Mouse (Mus musculus): ENCODE data around the gene Cdca8. TPM values are rescaled to one million over a fixed set of nuclear protein-coding genes. Genes with fewer than 3 reads are reported as not detected.
"Not testable (repeated sequence)": the region's sequence is repeated elsewhere in the genome, so short reads cannot be mapped to it uniquely, and the experiment has no call there.

The Cdca8 gene
- polyA plus RNA-seq (2014; fragmentation: Nextera tagmentation; extraction: Ambion mirVana), result 190 and 201 TPM in 2 replicates

DNA sequence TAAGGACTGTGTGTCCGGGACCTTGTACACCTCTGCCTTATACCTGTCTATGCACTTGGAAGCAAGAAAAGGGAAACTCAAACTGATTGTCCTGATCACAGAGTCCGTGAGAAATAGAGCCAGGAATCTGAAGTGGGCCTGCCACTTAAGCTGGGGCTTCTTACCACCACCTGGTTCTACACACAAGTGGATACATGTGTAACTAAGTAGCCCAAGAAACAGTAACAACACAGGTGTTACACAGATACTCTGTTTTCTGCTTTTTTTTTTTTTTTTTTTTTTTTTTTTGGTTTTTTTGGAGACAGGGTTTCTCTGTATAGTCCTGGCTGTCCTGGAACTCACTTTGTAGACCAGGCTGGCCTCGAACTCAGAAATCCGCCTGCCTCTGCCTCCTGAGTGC lies at the start of gene Cdca8:
Gene Cdca8, minus strand, starts transcription at position 101 of the 400 bp plus-strand sequence.
- H3K4me2 ChIP-seq; H3K27me3 ChIP-seq (replicated peaks; ENCODE audit: control insufficient read depth, insufficient read depth, low read length); H3K27ac ChIP-seq (ENCODE audit: low read depth, low read length); H3K36me3 ChIP-seq (ENCODE audit: control insufficient read depth, insufficient read depth, low read length); ATAC-seq (replicated peaks; ENCODE audit: low FRiP score); H3K9ac ChIP-seq (ENCODE audit: low read depth, low read length); DNase-seq (ENCODE audit: low spot score); H3K9me3 ChIP-seq (ENCODE audit: control insufficient read depth, low read length): not testable (repeated sequence)
- peak within 1 kb of the TSS; percentile 87; the same call in 1 of the 2 replicates for H3K4me3 ChIP-seq (ENCODE audit: low read depth, low read length)
- H3K4me1 ChIP-seq (replicated peaks; ENCODE audit: control insufficient read depth, insufficient read depth, low read length), result peaks cover 13% of the 10 kb centered on the region
- 94% methylated on average over 4 of the region's 4 CpGs for WGBS

DNA sequence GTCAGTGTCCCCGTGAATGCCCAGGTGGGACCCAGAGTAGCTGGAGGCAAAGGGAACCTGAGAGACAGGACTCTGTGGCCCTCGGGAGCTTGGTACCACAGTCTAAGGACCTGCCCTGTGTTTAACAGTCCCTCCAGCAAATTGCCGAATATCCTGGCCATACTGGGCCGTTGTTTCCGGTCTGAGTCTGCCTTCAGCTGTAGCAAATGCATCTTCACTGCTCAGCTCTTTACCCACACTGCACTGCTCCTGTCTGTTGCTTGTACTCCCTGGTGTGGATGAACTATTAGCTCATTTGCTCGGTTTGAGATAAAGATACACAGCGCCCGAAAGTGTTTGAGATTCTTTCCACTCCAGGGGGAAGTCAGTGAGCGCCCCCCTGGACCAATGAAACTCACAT lies 49.3 kb upstream of the Cdca8 start:
- DNase-seq (ENCODE audit: low spot score), result no peak
- no peaks in the 10 kb centered on the region for H3K36me3 ChIP-seq (ENCODE audit: control insufficient read depth, insufficient read depth, low read length)
- peaks cover 85% of the 10 kb centered on the region for H3K27me3 ChIP-seq (replicated peaks; ENCODE audit: control insufficient read depth, insufficient read depth, low read length)
- no peak overlapping the region for H3K27ac ChIP-seq (ENCODE audit: low read depth, low read length)
- H3K4me2 ChIP-seq, result no peak overlapping the region
- no peak for ATAC-seq (replicated peaks; ENCODE audit: low FRiP score)
- H3K9ac ChIP-seq (ENCODE audit: low read depth, low read length), result no peak overlapping the region
- 11% methylated on average over 9 of the region's 9 CpGs for WGBS
- H3K4me1 ChIP-seq (replicated peaks; ENCODE audit: control insufficient read depth, insufficient read depth, low read length), result peaks cover 6% of the 10 kb centered on the region
- no peak overlapping the region for H3K4me3 ChIP-seq (ENCODE audit: low read depth, low read length)
- no peaks in the 10 kb centered on the region for H3K9me3 ChIP-seq (ENCODE audit: control insufficient read depth, low read length)

DNA sequence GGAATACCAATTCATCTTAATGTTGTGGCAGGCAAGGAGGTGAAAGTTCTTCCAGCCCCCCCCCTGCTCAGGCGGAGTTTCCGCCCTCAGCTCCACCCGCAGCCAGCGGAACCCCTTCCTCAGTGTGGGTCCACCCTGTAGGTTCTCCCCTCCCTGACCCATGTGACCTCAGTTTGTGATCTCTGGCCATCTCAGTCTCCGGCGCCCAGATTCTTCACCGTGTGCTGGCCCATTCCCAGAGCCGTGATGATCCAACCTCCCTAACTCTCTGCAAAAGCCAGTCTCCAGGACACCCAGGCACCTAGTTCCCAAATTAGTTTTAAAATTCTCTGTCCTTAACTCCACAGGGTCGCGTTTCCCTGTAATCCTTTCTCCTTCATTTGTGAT lies 48.6 kb upstream of the Cdca8 start:
- Histone ChIP-seq H3K36me3 (ENCODE audit: control insufficient read depth, insufficient read depth, low read length) (no peaks in the 10 kb centered on the region), H3K27ac (ENCODE audit: low read depth, low read length) (no peak overlapping the region), H3K4me1 (replicated peaks; ENCODE audit: control insufficient read depth, insufficient read depth, low read length) (peaks cover 6% of the 10 kb centered on the region), H3K4me3 (ENCODE audit: low read depth, low read length) (no peak overlapping the region), H3K27me3 (replicated peaks; ENCODE audit: control insufficient read depth, insufficient read depth, low read length) (peaks cover 91% of the 10 kb centered on the region), H3K4me2 (no peak overlapping the region; the same call in 1 of the 2 replicates), H3K9ac (ENCODE audit: low read depth, low read length) (no peak overlapping the region), H3K9me3 (ENCODE audit: control insufficient read depth, low read length) (no peaks in the 10 kb centered on the region)
- no peak for DNase-seq (ENCODE audit: low spot score)
- 8% methylated on average over 10 of the region's 10 CpGs for WGBS
- no peak for ATAC-seq (replicated peaks; ENCODE audit: low FRiP score)

DNA sequence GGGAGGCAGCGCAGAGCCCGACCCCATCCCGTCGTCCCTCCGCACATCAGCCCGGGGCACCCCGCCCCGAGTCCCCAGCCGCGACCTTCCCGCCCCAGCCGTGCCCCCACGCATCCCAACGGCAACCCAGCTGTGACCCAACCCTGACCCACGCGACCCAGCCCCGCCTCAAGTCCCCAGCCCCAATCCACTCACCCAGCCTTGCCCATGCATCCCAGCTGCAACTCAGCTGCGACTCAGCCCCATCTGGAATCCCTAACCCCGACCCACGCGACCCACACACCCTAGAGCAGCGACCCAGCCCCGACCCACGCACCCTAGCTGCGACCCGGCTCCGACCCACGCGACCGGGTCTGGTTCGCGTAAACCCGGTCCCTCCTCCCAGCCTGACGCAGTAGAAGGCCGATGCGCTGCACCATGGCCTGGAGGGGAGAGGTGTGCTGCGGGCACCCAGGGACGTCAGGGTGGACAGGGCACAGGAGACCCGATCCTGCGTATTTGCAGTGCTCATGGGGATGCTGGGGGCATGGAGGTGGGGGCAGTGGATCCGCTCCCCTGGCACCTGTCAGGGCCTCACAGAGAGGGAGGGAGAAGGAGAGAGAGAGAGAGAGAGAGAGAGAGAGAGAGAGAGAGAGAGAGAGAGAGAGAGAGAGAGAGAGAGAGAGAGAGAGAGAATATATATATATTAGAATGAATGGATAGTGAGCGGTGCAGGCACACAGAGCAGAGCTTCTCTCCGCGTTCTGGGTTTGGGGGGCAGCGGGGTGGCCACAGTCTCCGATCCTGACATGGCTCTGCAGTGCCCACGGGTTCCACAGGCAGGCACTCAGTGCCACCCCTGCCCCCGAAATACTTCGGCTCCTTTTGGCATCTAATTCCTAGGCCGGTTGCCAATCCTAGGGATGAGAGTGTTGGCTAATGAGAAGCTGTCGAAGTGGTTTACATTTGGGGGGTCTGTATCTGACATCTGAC lies 47.9 kb upstream of the Cdca8 start:
- Histone ChIP-seq H3K9ac (ENCODE audit: low read depth, low read length) (no peak overlapping the region), H3K4me2 (peak overlapping the region; percentile 63), H3K9me3 (ENCODE audit: control insufficient read depth, low read length) (no peaks in the 10 kb centered on the region), H3K4me3 (ENCODE audit: low read depth, low read length) (peak overlapping the region; percentile 50), H3K27me3 (replicated peaks; ENCODE audit: control insufficient read depth, insufficient read depth, low read length) (peaks cover 94% of the 10 kb centered on the region), H3K36me3 (ENCODE audit: control insufficient read depth, insufficient read depth, low read length) (no peaks in the 10 kb centered on the region), H3K27ac (ENCODE audit: low read depth, low read length) (no peak overlapping the region), H3K4me1 (replicated peaks; ENCODE audit: control insufficient read depth, insufficient read depth, low read length) (peaks cover 6% of the 10 kb centered on the region)
- ATAC-seq (replicated peaks; ENCODE audit: low FRiP score) (no peak), DNase-seq (ENCODE audit: low spot score) (no peak)
- WGBS, result 6% methylated on average over 51 of the region's 51 CpGs

DNA sequence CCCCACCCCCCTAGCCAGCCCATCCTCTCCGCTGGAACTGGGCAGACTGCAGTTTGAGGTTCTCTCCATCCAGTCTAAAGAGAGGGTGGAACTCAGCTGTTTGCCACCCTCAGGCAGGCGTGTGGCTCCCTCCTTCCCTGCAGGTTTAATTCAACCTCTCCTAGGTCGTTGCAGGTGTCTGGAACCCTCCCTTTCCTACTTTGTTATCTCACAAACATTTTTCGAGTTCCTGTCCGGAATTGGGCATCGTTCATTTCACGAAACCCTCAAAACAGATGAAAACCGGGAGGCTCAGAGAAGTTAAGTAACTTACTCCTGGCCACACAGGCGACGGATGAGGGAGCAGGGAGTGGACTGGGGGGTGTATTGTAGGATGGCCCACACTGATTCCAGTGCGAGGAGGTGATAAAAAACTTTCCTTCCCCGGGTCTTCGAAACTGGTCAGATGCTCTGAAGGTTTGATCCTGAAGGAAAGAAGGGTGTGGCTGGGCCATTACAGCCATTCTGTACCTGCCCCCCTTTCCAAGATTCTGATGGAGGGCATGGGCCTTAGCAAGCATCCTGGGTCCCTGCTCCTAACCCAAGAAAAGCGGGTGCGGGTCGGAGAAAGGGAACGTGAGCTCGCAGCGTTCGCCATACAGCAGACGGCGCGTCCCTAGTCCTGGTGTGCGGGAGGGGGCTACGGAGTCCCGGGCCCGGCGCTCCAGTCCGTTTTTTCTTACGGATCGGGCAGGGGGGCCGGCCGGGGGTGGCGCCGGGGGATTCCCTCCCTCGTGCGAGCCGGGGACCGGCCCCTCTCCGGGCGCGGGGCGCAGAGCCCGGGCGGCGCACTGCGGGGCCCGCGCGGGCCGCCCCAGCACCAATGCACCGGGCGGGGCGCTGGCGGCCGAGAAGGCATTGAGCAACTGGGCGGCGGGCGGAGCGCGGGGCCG lies 46.8 kb upstream of the Cdca8 start, which contains the start of gene Rspo1:
Gene Rspo1, plus strand, starts transcription at position 760 of the 932 bp plus-strand sequence.
- no peak within 1 kb of the TSS for H3K9ac ChIP-seq (ENCODE audit: low read depth, low read length)
- WGBS, result 3% methylated on average over 62 of the region's 62 CpGs
- H3K27ac ChIP-seq (ENCODE audit: low read depth, low read length), result no peak within 1 kb of the TSS
- H3K9me3 ChIP-seq (ENCODE audit: control insufficient read depth, low read length), result no peaks in the 10 kb centered on the region
- H3K36me3 ChIP-seq (ENCODE audit: control insufficient read depth, insufficient read depth, low read length), result no peaks in the 10 kb centered on the region
- peaks cover 6% of the 10 kb centered on the region for H3K4me1 ChIP-seq (replicated peaks; ENCODE audit: control insufficient read depth, insufficient read depth, low read length)
- peak; percentile 25 for ATAC-seq (replicated peaks; ENCODE audit: low FRiP score)
- H3K27me3 ChIP-seq (replicated peaks; ENCODE audit: control insufficient read depth, insufficient read depth, low read length), result peaks cover 88% of the 10 kb centered on the region
- no peak for DNase-seq (ENCODE audit: low spot score)
- H3K4me2 ChIP-seq, result peak within 1 kb of the TSS; percentile 63
- peak within 1 kb of the TSS; percentile 50 for H3K4me3 ChIP-seq (ENCODE audit: low read depth, low read length)

DNA sequence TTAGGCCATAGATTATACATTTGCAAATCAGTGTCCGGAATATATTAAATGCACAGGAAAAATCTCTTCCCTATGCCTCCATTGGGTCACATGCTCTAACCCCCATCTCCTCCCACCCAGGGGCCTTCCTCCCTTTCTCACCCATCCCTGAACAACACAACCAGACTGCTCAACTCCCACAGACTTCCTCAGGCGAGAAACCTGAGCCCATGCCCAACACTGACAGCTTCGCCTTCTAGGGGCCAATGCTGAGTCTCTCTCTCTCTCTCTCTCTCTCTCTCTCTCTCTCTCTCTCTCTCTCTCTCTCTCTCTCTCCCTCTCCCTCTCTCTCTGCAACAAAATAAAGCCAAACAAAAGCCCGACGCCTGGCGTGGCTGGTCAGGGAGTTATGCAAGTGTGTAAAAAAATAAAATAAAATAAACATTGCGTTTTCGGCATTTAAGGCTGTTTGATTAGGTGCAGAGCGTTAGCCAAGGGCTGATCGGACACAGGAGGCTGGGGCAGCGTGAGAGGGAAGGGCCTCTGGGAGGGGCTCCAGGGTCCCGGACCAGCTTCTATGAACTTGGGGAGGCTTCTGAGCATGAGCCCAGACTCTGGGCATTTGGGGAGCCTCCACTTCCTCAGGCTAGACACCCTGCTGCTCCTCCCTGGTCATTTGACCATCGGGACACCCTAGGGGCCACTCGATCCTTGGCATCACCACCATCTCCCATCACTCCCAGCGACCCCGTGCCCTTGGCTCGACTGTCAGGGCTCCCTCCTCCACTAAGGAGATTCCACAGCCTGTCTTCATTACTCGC lies 46.0 kb upstream of the Cdca8 start:
- Histone ChIP-seq H3K27ac (ENCODE audit: low read depth, low read length) (no peak overlapping the region), H3K4me2 (peak overlapping the region; percentile 12; the same call in 1 of the 2 replicates), H3K4me3 (ENCODE audit: low read depth, low read length) (no peak overlapping the region), H3K9me3 (ENCODE audit: control insufficient read depth, low read length) (no peaks in the 10 kb centered on the region), H3K4me1 (replicated peaks; ENCODE audit: control insufficient read depth, insufficient read depth, low read length) (peaks cover 6% of the 10 kb centered on the region), H3K36me3 (ENCODE audit: control insufficient read depth, insufficient read depth, low read length) (no peaks in the 10 kb centered on the region), H3K9ac (ENCODE audit: low read depth, low read length) (no peak overlapping the region), H3K27me3 (replicated peaks; ENCODE audit: control insufficient read depth, insufficient read depth, low read length) (peaks cover 79% of the 10 kb centered on the region)
- WGBS, result 12% methylated on average over 18 of the region's 18 CpGs
- ATAC-seq (replicated peaks; ENCODE audit: low FRiP score), result no peak
- no peak for DNase-seq (ENCODE audit: low spot score)

DNA sequence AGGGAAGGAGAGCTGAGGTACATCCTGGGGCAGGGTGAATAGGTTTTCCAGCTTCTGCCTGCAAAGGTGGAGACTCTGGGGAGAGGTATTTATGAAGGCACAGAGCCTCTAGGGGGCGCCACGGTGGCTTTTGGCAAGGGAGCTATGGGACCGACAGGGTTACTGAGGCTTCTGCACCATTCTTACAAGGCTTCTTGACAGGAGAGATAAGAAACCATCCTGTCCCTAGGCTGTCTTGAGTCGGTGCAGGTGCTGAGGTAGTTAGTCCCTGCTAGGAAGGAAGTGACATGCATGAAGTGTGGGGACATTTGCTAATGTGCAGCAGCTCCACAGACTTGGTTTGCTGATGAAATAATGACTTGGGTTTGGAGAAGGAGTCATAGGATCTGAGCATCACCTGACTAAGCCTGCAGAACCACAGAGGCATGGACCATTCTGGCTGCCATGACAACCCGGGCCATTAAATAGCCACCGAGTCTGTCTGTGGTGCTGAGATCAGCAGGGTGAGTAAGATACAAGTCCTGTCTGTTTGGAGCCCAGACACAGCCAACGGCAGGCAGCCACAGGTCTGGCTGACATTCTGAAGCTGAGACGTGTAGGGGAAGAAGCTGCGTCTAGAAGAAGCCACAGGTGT lies 44.9 kb upstream of the Cdca8 start:
- Histone ChIP-seq H3K36me3 (ENCODE audit: control insufficient read depth, insufficient read depth, low read length) (no peaks in the 10 kb centered on the region), H3K9ac (ENCODE audit: low read depth, low read length) (no peak overlapping the region), H3K27me3 (replicated peaks; ENCODE audit: control insufficient read depth, insufficient read depth, low read length) (peaks cover 73% of the 10 kb centered on the region), H3K4me2 (no peak overlapping the region), H3K4me3 (ENCODE audit: low read depth, low read length) (no peak overlapping the region), H3K4me1 (replicated peaks; ENCODE audit: control insufficient read depth, insufficient read depth, low read length) (peaks cover 6% of the 10 kb centered on the region), H3K27ac (ENCODE audit: low read depth, low read length) (no peak overlapping the region), H3K9me3 (ENCODE audit: control insufficient read depth, low read length) (no peaks in the 10 kb centered on the region)
- WGBS, result 17% methylated on average over 9 of the region's 9 CpGs
- ATAC-seq (replicated peaks; ENCODE audit: low FRiP score), result no peak
- DNase-seq (ENCODE audit: low spot score), result no peak

Measured in liver, embryonic 11.5 days (tissue).